Mouse (Mus musculus): ENCODE measurements around the gene Cd36.
A peak's percentile ranks its signal among the peaks of the same experiment; 100 is the strongest.
"Not testable (repeated sequence)": the region's sequence is repeated elsewhere in the genome, so short reads cannot be mapped to it uniquely, and the experiment has no call there.

The Cd36 gene

DNA sequence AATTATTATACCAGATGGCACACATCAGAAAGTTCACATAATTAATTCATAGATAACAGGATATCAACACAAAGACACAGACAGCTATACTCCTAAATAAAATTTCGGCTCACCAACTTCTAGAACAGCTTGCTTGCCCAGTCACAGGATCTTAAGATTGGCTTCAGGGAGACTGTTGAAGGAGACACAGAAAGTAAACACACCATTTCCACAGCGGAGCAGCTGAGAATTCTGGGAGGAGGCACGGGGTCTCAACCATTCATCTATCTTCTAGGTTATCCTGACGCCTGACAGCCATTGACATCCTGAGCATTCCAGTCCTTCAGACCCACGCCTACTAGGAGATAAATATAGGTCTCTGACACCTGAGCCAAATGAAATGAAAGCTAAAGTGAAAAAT lies at the start of gene Cd36:
TSS of gene Cd36 (minus strand) at position 204 of the 400 bp plus-strand sequence.
- DNase-seq (ENCODE audit: low read depth, low spot score), result no peak

DNA sequence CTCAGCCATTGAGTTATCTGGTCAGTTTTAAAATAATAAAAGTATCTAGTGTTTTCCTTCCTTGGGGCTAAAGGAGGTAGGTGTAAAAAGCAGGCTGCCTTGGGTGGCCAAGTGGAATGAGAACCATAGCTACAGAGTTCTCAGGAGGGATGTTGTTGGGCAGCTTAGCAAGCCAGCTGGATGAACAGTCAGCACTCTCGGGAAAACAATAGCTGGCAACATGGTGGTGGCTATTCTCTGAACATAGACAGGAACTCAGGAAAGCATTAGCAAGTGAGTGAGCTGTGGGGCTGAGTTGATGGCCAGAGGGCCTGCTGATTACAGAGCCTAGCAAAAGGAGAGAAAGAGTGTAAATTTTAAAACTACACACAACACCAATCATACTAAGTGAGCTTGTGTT lies 45.9 kb upstream of the Cd36 start:
- no peak for DNase-seq (ENCODE audit: low read depth, low spot score)

DNA sequence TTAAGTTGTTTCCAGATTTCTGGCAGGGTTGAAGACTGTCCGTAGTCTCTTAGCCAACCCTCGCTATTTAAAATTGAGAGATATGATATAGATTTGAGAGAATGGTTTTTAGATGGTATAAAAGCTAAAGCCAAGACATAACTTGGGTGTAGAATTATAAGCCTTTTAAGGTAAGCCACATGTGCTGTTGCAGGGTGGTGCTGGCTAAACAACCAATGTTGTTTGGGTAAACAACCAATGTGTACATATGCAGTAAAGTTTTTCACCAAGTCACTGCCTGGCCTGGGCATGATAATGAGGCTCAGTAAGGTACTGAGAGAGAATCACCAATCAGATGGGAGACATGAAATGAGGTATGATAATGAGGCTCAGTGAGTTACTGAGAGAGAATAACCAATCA lies 43.0 kb upstream of the Cd36 start:
- not testable (repeated sequence) for DNase-seq (ENCODE audit: low read depth, low spot score)

DNA sequence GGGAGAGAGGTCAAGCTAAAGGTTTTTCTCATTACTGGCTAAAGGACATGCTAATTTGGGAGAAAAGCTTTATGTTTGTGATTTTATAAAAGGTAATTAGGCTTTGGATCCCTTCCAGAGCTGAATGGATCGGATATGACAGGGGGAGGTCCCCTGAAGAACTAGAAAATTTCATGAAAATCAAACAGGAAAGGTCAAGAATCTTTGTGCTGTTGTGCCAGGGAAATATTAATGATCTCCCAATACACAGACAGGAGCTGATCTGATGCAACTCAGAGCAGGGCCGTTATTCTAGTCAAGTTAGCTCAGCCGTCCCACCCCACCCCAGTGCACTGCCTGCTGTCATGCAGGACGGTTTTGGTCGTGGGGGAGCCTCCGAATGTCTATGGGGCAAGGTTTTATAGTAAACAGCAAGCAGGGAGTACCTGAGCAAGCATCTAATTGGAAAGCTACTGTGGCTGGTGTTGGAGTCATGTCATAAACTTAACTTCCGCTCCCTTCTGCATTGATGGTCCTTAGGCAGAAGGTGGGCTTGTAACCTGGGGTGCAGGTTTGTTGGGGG lies 40.5 kb upstream of the Cd36 start:
- no peak for DNase-seq (ENCODE audit: low read depth, low spot score)

DNA sequence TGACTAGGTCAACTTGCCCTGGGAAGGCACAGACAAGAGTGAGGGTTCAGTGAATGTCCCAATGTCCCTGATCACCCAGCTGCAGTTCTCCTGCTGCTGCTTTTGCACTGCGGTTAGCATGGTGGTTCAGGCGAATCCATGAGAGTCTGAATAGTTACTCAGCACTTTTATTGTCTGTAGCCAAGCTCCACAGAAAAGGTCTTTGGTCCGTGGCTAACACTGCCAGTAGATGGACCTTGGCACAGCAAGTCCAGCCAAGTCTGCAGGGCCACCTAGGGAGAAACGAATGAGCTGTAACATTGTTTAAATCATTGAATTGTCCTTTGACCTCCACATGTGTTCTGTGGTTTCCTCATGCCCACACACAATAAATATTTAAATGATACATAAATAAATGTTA lies 39.9 kb upstream of the Cd36 start:
- no peak for DNase-seq (ENCODE audit: low read depth, low spot score)

DNA sequence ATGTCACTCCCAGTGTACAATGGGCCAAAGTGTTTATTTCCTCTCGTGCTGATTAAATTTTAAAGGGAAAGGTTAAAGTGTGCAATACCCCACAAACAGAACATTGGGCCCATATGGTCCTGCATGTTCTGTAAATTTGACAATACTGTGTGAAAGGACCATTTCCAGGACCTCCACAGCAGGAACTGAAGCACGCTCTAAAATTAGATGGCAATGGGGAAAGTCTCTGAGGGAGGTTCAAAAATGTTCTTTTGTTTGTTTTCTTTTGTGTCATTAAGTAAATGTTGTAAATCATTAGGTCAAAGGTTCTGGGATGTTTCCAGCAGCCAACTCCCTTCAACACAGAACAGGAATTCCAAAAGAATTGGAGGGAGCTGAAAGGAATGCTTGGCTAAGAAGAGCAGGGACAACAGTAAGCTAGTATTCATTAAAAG lies 35.5 kb upstream of the Cd36 start:
- DNase-seq (ENCODE audit: low read depth, low spot score), result no peak

DNA sequence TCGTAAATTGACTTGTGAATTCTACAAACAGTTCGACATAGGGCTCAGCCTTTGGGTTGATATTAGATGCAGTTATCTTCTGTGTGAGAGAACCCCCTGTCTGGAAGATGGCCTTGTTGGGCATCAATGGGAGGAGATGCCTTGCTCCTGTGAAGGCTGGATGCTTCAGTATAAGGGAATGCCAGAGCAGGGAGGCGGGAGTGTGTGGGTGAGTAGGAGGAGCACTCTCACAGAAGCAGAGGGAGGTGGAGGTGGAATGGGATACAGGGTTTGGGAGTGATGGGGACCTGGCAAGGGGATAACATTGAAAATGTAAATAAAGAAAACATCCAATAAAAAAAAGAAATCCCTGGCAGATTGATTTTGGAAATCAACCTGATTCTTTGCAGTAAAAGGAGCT lies 35.0 kb upstream of the Cd36 start:
- no peak for DNase-seq (ENCODE audit: low read depth, low spot score)

DNA sequence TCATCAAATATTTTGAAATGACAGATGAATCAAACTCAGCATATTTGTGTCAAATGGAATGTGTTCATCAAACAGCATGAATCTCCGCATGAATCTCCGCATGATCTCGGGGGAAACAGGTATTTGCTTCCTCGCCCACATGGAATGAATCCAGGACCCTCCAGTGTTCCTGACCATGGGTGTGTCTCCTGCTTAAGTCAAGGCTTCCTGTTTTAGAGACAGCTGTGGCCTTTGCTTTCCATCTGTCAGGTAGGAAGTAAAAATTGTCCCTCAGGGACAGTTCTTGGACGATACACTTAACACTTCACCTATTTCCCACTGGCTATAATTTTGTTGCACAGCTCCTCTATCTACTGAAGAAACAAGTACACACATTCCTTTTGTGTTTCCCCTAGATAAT lies 30.4 kb upstream of the Cd36 start:
- no peak for DNase-seq (ENCODE audit: low read depth, low spot score)

DNA sequence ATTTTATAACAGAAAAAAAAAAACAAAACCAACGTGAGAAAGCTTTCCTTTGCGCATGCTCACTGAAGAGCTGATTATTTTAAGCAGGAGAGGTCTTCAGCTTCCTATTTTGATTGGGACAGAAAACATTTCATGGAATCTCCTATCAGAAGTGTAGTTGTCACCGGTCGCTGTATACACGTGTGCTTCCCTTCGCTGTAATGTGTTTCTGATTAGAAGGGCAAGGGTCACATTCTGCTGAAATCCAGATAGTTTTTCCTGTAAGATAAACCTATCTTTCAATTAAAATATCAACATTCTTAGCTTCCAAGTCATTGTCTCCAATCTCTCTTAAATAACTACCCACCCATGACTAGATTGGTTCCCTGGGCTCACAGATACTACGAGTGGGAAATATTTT lies 16.2 kb upstream of the Cd36 start:
- no peak for DNase-seq (ENCODE audit: low read depth, low spot score)

DNA sequence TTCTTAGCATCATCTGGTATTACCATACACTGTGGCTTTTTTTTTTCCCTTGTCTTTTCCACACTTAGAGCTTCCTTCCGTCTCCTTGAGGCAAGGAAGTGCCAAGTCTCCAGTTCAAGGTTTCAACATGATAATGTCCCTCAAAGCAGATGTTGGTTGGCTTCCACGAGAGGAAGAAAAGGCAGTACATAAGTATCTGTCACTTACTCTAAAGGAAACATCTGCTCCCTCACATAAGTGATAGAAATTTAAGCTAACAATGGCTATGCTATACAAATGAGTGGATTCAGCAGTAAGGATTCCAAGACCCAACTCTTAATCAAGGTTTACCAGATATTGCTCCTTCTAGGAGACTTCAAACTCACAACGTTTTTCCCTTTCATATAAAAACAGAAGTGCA lies 10.3 kb upstream of the Cd36 start:
- DNase-seq (ENCODE audit: low read depth, low spot score), result no peak

DNA sequence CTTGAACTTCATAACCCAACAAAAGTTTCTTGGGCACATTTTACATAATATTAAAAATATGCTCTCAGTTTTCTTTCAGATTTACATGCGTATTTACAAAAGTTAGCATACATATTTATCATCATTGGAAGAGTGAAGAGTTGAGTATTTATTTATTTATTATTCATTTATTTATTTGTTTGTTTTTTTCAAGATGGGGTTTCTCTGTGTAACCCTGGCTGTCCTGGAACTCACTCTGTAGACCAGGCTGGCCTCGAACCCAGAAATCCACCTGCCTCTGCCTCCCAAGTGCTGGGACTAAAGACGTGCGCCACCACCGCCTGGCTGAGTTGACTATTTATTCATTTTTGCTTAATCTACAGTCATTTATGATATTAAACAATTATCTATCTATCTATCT lies 9.0 kb upstream of the Cd36 start:
- DNase-seq (ENCODE audit: low read depth, low spot score), result peak; percentile 60

DNA sequence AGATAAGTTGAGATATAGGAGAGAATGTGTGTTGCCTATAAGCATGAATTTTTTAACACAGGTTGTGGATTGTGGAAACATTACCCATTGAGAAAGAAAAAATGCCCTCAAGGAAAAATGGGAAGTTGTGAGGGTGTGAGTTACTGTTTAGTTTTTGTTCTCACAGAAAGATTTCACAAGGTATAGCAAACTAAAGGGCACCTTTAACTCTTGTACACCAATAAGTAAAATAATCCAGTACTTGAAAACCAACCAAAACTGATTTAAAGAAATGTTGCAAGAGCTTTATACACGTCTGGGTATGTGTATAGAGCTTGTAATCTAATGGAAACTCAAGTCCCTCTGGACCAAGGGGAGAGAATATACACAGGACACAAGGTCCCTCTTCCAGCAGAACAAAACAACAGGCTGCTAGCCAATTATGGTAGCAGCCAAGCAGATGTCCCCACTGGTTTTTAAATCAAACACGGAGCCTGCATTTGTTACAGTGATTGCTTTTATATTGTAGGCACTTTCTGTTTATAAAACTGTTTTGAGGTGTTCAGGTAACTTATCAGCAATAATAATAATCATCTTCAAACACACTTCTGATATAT lies 5.1 kb upstream of the Cd36 start:
- no peak for DNase-seq (ENCODE audit: low read depth, low spot score)

DNA sequence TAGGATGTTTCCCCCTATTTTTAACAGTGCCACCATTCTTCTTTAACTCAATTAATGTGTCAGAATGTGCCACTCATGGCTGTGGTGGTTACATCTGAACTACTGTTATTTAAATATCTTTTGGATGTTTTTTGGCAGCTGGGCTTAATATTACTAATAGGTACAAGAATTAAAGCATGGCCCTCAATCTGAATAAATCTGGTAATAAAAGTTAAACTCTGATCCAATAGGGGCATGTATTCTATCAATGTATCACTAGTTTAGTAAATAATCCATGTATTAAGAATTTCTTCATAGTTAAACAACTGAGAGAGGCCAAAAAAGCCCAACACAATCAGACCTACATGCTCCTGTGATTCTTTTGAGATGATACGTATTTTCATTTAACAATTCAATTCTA lies 690 bp upstream of the Cd36 start:
- no peak for DNase-seq (ENCODE audit: low read depth, low spot score)

DNA sequence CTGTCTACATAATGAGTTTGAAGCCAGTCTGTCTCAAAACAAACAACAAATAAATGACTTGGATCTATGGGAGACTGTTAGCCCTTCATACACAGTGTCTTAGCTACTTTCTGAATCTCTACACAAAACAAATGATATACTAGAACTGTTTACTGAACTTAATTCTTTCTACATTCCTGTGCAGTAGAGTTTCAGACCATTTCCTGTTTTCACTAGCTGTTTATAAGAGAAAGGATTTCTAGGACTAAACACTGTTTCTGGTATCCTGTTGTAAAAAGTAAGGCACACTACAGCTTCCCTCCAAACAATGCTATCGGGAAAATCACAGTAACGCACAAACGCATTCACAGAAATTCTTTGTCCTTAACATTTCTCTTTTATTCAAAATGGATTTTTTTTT lies 2.2 kb downstream of the Cd36 start:
- DNase-seq (ENCODE audit: low read depth, low spot score), result no peak

DNA sequence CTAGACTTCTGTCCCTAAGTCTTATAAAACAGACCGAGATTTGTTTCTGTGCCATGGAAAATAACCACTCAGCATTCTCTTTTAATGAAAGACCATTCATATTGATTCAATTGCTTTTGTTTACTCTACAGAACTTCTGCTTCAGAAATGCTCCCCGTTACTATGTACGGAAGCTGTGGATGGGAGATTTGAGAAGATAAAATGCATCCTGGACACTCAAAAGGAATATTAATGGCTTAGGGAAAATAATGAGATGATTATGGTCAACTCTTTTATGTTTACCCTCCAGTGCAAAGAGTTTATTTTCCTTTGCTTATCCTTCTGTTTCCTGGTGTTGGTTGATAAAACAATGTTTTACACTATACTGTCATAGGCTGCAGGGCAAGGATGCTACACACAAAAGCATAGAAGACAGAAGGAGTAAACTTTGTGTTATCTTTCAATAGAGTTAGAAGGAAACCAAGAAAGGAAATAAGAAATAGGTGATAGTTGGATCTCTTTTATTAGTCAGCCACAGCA lies 5.2 kb downstream of the Cd36 start:
- no peak for DNase-seq (ENCODE audit: low read depth, low spot score)

DNA sequence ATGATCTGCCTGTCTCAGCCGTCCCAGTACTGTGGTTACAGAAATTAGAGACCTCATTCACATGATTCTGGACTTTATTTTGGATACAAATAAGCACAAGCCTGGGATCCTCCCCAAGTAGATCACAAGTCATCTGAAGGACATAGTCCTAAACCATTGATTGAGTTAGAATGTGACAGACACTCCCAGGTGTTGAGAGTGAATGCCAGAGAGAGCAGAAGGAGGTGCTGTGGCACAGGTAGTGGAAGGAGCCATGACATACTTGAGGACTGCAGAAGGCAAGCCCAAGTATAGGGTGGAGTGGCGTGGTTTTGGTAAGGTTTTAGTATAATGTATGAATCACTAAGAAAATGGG lies 7.1 kb downstream of the Cd36 start:
- DNase-seq (ENCODE audit: low read depth, low spot score), result no peak

DNA sequence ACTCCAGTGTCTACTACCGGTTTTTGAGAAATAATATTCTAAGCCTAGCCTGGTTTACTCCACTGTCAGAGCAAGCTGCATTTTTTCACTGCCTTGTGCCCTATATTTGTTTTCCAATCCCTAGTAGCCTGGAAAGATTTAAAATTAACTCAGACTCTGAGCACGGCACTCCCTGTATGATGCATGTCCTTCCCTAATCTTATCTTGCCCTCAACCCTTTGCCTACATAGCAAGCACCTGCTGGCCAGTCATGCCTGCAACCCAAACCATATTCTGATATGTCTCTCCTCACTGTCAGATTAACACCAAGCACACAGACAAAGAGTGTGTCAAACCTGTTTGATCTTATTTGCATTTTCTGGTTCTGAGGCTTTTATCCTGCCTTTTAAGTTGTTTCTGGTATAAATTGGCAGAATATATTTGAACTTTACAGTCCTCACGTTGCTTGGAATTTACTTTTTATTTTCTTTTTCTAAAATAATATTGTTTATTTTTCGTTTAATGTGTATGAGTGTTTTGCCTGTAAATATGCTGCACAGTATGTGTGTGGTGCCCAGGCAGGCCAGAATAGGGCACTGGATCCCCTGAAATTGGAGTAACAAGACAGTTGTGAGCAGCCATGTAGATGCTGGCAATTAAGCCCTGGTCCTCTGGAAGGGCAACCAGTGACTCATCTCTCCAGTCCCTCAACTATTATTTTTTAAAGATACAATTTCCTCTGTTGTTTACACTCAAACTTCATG lies 7.6 kb downstream of the Cd36 start:
- no peak for DNase-seq (ENCODE audit: low read depth, low spot score)

DNA sequence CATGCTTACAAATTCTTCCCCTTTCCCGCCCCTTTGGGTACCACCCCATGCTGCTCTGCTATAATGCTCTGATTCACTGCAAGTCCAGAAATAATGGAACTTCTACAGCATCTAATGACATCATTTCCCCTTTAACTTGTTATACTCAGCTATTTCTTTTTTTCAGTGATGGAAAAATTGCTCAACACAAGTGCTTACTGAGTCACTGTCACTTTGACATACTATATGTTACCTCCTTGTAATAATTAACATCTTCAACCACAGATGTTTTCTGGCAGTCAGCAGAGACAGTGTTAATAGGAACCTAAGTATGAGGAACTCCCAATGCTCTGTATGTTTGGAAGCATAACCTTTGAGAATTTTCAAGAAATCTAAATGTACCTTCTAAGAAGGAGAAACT lies 8.7 kb downstream of the Cd36 start:
- no peak for DNase-seq (ENCODE audit: low read depth, low spot score)

DNA sequence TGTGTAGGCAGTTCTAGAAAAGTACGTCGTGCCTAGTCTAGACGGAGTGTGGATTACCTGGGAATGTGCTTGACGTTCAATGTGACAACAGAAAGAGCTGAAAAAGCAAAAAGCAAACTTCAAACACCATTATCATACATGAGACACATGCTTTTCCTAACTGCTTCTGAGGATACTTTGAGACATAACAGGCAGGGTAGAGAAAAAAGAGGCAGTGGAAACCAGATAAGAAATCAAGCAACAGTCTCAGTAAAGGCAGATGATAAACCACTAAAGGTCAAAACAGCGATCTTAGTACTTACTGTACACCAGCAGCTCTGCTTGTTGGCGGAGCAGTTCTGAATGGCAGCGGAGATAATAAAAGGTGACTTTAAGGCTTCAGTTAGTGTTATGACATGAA lies 11.6 kb downstream of the Cd36 start:
- no peak for DNase-seq (ENCODE audit: low read depth, low spot score)

DNA sequence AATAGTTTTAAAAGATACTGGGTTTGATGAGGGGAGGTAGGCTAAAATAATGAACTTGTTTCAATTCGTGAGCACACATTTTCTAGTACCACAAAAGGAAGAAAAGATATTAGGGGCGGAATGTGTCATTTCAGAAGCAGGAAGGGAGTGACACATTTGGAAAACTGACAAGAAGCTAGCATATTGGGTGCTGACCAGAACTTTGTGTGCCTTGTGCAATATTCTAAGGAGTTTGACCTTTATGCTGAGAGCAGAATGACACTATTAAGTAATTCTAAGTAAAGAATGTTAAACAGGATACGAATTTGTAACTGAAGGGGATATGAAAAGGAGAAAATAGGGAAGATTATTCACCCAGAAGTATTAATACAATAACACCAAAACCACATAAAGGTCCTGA lies 12.0 kb downstream of the Cd36 start:
- no peak for DNase-seq (ENCODE audit: low read depth, low spot score)

DNA sequence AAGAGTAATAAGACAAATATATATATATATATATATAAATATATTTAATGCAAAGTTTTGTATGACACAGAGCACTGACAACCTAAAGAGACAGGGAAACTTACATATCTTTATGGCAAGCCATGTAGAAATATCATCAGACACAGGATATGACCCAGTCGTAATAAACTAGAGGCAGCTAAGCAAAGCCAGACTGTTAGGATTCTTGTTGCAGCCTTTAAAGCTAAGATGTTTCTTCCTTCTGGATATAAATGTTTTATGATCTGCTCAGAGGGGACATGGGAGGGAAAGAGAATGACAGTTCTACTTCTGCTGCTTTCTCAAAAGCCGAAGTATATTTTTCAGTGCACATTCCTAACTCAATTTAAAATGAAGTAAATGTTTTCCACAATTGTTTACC lies 14.3 kb downstream of the Cd36 start:
- DNase-seq (ENCODE audit: low read depth, low spot score), result no peak

DNA sequence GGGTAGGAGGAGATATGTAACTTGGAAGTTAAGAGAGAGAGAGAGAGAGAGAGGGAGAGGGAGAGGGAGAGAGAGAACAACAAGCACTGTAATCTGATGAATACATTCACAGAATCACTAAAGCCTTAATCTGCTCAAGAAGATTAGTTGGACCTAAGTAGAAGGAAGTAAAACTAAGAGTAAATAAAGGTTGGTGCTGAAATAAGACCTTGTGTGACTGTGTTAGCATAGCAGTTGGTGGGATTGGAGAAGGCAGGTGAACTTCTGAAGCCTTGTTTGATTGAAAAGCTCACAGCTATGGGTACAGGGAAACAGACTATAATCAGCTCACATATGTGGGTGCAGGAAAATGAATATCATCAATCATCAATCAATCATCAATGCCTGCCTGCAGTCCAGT lies 23.2 kb downstream of the Cd36 start:
- DNase-seq (ENCODE audit: low read depth, low spot score), result no peak

DNA sequence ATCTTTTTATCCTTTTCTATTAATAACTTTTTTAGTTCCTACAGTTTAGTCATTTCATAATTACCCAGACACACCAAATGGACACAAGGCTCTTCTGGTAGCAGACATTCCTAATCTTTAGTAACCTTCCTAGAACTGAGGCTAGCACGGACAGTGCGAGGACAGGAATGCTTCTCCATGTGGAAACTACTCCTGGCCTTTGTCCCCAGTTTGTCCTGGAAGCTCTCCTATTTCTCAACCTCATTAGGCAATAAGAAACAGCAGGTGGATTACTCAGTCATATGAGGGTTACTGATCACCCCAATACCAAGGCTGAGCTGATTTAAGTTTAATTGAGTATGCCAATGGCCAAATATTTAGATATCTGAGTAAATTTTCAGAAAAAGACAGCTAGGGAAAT lies 25.5 kb downstream of the Cd36 start:
- DNase-seq (ENCODE audit: low read depth, low spot score), result no peak
